Mouse (Mus musculus) embryo, embryonic 11 days (tissue): ENCODE measurements around the gene Mapk1ip1.
A peak's percentile ranks its signal among the peaks of the same experiment; 100 is the strongest.

Experiments used
- DNase-seq: peaks from one replicate; pipeline ENCODE4 v3.0.0-alpha.2; 2015

Gene Mapk1ip1

DNA sequence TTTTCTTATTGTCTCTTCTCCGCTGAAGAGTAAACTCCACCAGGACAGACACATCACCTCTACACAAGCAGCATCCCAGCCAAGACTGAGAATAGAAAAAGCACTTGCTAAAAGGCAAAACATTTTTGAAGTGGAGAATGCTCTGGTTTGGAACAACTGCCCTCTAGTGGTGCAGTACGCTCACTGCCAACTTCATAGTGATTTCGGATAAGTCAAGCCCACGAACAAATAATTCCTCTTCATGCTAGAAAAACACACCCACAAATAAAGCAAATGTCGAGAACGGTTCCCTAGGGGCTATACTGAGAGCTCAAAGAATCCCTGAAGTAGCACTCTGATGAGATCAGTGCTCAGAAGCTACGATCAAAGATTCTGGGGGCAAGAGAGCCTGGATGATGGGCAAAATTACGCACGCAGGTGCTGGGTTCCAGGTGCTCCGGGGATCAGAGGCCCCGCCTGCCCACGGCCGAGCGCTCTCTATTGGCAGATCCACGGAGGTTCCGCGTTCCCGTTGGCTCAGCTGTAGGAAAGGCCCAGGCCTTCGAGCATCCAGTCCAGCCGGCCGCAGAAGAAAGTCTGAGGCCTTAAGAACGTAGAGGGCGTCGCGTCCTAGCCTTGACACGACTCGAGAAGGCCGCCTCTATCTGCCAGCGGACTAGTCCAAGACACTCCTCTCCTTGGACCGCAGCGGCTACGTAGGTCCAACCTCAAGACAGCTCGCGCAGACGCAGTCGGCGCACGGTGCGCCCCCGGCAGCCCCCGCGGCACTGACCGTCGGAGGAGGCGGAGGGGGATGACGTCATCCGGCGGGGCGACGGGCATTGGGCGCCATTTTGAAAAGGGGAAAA lies at the start of gene Mapk1ip1, which contains the start of gene Ppp2r2d:
Gene Mapk1ip1, minus strand, starts transcription at position 730 of the 848 bp plus-strand sequence.
Gene Ppp2r2d, plus strand, starts transcription at position 536 of the 848 bp plus-strand sequence.
- peak; percentile 98 for DNase-seq

DNA sequence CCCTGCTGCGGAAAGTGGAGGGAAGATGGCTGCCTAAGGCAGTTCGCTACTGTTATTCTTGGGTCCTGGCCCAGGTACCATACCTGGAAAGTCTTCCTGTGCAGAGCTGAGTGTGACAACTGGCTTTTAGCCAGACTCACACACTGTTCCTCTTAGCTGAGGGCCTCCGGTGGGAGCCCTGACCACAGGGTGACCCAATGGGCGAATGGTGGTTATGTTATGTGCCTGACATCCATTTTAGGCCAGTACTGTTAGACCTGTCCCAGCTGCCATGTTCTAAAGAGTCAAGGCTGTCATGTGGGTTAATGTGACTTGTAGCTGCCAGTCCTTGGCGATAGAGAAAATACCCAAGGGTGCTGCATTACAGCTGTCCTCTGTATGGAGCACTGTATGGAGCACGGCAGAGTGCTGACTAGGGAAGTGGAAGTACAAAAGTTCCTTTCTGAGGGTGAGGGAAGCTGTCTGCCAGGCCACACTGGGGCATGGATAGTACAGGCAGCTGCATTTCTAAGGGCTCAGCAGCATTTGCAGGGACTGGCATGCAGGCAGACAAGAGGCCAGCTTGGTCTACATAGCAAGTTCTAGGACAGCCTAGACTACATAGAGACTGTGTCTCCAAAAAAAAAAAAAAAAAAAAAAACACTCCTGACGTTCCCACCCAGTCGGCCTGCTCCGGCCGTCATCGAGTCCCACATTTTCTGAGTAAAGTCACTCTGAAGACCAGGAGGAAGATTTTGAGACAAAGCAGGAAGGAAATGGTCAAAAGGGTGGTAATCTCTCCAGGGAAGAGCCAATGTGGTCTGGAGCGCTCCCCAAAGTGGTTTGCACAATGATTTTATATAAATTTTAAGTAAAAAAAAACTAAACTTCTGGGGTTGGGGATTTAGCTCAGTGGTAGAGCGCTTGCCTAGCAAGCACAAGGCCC lies 39.6 kb upstream of the Mapk1ip1 start:
- no peak for DNase-seq

- DNase-seq, result no peak
Measured at GRCm38 (mm10) chr7:138883724-138884123, 37.7 kb upstream of the Mapk1ip1 start.

DNA sequence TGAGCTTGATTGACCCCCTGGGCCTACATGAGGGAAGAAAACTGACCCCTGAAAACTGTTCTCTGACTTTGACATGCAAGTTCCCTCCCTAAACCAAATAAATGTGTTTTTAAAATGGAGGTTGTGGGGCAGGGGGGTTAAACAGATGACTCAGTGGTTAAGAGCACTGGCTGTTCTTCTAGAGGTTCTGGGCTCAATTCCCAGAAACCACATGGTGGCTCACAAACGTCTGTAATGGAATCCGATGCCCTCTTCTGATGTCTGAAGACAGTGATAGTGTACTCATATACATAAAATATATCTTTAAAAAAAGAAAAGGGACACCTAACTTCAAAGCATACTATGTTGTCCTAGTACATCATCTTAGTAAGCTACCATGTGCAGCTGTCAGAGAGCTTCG lies 29.0 kb upstream of the Mapk1ip1 start:
- DNase-seq, result no peak

GRCm38 (mm10) chr7:138872956-138873355 lies 26.9 kb upstream of the Mapk1ip1 start:
- no peak for DNase-seq

DNA sequence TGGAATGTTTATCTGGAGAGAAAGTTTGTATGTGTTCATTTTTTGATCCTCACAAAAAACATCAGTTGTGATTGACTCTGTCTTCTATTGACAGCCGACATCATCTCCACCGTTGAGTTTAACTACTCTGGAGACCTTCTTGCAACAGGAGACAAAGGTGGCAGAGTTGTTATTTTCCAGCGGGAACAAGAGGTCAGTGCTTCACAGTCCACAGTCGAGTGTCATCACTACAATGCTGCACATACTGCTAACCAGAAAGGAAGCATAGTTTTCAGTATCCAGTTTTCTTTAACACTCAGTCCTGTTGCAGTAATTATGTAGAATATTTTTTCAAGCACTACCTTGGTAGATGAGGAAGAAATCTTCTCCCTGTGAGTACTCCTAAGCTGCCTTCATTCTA lies 22.2 kb upstream of the Mapk1ip1 start:
- DNase-seq, result no peak

GRCm38 (mm10) chr7:138867286-138867685 lies 21.2 kb upstream of the Mapk1ip1 start:
- DNase-seq, result peak; percentile 14

- no peak for DNase-seq
Measured at GRCm38 (mm10) chr7:138864776-138865175, 18.7 kb upstream of the Mapk1ip1 start.

- peak; percentile 50 for DNase-seq
Measured at GRCm38 (mm10) chr7:138863950-138864572, 18.0 kb upstream of the Mapk1ip1 start.

- no peak for DNase-seq
Measured at GRCm38 (mm10) chr7:138856670-138857069, 10.6 kb upstream of the Mapk1ip1 start.

- no peak for DNase-seq
Measured at GRCm38 (mm10) chr7:138854201-138854600, 8.1 kb upstream of the Mapk1ip1 start.

- no peak for DNase-seq
Measured at GRCm38 (mm10) chr7:138853417-138854031, 7.5 kb upstream of the Mapk1ip1 start.

DNA sequence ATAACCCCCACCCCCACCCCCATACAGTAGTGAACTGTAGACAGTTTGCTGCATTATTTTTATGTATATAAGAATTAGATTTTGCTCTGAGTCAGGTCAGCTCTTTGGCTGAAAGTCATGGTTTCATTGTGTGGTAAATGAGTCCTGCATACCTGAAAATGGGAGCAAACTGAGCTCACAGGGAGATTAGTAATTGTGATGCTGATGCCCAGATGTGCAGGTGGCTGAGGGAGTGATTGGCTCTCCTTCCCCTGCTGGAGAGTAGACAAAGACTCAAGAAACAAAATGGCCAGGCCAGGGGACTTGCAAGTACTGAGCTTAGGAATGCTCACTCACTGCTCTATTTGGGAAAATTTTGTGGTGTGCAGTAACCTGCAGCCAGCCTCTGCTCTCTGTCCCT lies 4.0 kb upstream of the Mapk1ip1 start:
- DNase-seq, result no peak

- no peak for DNase-seq
Measured at GRCm38 (mm10) chr7:138848028-138848920, 2.2 kb upstream of the Mapk1ip1 start.

GRCm38 (mm10) chr7:138847316-138848027 lies 1.4 kb upstream of the Mapk1ip1 start:
- DNase-seq, result no peak

DNA sequence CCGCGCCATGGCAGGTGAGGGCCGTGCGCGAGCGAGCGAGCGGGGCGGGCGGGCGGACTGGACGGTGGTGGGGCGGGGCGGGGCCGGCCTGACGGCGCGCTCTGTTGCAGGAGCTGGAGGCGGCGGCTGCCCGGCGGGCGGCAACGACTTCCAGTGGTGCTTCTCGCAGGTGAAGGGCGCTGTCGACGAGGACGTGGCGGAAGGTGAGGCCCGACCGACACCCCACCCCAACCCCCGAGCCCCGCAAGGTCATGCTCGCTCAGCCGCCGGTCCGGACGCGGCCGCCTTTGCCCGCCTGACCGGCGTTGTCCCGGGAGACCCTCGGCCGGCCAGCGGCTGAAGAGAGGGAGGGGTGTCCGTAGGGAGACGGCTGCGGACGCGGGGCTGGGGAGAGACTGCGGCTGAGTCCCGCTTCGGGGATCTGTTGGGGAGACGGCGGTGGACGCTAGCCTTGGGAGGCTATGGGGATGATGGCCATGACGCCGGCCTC lies 474 bp upstream of the Mapk1ip1 start:
- peak; percentile 65 for DNase-seq

DNA sequence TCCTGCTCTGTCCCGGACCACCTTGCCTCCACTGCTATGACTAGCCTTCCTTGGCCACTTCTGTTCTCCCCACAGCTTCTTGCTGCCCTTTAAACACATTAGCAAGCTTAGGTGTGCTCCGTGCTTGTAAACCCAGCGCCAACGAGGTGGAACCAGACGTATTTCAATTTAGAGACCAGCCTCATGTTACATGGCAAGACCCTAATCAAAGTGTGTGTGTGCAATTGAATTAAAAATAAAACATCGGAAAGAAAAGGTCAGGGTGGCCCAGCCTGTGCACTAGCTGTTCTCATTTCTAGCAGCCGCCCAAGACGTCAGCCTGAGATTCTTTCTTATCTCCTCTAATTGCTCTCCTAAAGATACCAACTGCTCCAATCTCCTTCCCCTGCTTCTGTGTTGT lies 962 bp downstream of the Mapk1ip1 start:
- DNase-seq, result no peak

GRCm38 (mm10) chr7:138843421-138843820 lies 2.7 kb downstream of the Mapk1ip1 start:
- DNase-seq, result no peak

GRCm38 (mm10) chr7:138841436-138842151 lies 4.5 kb downstream of the Mapk1ip1 start:
- DNase-seq, result peak; percentile 31

DNA sequence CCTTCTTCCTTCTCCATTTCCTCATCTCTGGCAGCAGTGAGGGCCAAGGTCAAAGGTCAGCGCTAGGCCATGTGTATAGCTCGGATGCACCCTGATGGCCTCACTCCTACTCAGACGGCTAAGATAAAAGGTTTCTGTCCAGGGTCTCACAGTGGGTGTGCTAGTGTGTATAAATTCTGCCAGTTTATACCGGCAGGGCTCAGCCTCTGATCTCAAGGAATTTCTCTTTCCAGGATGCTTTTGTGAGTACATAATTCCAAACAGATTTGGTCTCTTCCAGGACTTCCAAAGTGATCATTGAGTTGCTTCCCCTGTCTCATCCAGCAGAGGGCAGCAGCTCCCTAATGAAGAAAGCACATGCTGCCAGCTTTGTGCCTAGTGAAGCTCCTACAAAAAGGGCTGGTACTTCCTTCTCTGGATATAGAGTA lies 5.5 kb downstream of the Mapk1ip1 start:
- DNase-seq, result peak; percentile 88
